Mouse (Mus musculus): ENCODE results near the gene Atp6v1c2.

DNA sequence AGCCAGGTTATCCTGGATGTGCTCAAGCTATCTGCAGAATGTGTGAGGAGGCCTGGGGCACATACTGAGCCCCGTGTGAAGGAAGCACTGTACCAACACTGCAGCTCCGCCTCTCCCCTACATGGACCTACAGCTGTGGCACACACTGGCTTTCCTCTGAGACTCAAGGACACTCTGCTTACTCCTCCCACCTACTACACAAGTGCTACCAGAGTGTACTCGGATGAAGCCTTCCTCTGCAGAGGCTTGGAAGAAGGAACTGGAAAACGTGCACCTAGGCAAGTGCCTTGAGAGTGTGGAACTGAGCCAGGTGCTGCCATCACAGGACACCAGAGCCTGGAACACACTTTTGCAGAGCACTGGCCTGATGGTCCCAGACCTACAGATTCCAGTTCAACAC, 38.6 kb downstream of the Atp6v1c2 start:
- TF ChIP-seq EP300 (optimal IDR thresholded peaks at IDR 0.05) (no peak), CTCF (IDR thresholded peaks at IDR 0.05; ENCODE audit: low read depth) (no peak)

All from stomach, postnatal 0 days (tissue).